Mouse (Mus musculus) ovary, adult 18-20 months (tissue): ENCODE results near the gene Slc36a1.
A peak's percentile ranks its signal among the peaks of the same experiment; 100 is the strongest.

Source experiments
- DNase-seq: peaks from one replicate; pipeline ENCODE4 v3.0.0; 2022; ENCODE audit warnings: low spot score, mixed read lengths

The Slc36a1 gene

DNA sequence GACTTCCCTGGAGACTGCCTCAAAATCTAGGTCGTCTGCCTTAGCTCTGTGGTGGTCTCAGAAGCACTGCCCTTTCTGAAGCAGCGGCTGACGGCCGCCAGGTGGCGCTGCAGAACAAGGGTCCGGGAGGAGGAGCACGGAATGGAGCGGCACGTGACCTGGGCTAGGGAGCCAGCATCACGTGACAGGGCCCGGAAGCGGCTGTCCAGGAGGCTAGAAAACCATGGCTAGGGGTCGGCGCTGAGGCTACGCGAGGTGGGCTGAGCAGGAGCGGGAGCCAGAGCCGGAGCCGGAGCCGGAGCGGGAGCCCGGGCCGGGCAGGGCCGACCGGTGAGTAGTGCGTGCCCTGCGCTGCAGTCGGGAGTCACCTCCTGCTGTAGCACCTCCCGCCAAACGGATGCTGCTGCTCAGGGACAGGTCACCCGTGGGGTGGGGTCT lies at the start of gene Slc36a1:
TSS of gene Slc36a1 (plus strand) at position 192 of the 438 bp plus-strand sequence.
- DNase-seq = peak; percentile 89

DNA sequence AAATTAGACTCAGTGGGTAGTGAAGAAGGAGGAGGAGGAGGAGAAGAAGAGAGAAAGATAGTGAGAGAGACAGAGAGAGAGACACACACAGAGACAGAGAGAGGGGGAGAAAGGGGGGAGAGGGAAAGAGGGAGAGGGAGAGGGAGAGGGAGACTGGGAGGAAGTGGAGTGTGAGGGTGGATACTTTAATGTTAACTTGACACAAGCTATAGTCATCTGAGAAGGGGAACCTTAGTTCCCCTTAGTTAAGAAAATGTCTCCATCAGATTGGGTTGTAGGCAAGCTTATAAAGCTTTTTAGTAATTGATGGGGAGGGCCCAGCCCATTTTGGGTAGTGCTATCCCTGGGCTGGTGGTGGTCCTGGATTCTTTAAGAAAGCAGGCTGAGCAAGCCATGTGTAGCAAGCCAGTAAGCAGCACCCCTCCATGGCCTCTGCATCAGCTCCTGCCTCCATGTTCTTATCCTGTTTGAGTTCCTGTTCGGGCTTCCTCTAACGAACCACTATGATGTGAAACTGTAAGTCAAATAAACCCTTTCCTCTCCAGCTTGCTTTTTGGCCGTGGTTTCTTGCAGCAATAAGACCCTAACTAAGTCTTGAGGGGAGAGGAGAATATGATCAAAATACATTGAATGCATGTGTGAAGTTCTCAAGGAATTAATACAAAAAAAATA lies 49.6 kb upstream of the Slc36a1 start:
- no peak for DNase-seq

DNA sequence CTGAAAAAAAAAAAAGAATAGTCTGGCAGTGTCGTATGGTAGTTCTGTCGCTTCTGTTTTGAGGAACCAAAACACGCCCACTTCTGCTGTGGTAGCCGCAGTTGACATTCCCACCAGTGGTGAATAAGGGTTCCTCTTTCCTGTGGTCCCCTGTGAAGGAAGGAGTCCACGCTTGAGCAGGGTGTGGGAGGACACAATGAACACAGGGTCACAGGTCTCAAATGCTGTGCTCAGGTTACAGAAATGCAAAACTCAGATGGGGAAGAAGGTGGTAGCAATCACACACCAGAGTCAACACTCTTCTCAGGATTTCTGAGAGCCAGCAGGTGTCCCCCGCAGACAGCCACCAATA lies 49.1 kb upstream of the Slc36a1 start:
- no peak for DNase-seq

DNA sequence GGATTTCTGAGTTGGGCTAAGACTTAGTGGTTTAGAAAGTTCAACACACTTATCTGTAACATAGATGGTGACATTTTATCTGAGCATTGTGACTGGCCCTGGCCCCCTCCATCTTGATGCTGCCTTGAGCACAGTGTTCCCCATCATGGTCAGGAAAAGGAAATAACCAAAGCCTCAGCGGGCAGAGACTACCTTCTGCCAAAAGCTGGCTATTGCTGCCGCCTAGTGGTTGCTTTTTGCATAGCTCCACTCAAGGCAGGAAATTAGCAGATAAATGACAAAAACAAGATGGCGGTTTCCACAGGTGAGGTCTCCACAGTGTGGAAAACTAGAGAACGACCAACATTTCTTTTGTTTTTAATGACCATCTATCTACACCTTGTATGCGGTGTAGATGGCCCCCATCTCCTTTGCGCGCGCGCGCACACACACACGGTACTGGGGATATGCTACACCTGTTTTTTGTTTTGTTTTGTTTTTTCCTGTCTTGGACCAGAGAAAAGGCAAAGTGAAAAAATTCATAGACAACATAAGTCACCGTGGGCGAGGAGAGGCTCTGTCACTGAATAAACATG lies 45.3 kb upstream of the Slc36a1 start:
- peak; percentile 64 for DNase-seq

DNA sequence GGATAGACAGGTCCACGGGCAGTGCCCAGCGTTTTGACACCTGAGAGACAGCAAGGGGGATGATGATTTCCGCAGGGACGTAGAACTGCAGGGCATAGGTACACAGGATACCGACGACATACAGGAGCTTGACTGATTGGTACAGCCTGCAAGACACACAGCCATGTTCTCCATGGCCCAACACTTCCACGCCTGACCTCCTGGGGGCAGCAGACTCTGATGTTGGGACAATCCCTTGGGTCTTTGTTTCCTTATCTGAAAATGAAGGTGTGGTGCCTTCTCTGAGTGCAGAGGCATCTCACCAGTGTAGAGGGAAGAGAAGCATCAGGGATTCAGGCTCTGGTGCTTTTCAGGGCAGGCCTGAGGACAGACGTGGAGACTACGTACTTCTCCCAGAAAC lies 41.5 kb upstream of the Slc36a1 start:
- no peak for DNase-seq

DNA sequence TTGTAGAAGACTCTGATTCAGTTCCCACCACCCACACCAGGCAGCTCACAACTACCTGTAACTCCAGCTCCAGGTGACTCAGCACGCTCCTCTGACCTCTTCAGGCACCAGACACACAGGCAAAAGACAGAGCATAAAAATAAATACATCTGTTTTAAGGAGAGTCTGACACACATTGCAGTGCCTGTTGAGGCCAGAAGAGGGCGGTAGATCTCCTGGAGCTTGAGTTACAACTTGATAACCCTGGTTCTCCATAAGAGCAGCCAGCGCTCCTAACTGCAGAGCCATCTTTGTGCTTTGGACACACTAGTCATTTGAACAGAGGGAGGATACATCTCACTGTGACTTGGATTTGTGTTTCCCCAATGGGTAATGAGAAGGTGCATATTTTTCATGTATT lies 39.4 kb upstream of the Slc36a1 start:
- no peak for DNase-seq

DNA sequence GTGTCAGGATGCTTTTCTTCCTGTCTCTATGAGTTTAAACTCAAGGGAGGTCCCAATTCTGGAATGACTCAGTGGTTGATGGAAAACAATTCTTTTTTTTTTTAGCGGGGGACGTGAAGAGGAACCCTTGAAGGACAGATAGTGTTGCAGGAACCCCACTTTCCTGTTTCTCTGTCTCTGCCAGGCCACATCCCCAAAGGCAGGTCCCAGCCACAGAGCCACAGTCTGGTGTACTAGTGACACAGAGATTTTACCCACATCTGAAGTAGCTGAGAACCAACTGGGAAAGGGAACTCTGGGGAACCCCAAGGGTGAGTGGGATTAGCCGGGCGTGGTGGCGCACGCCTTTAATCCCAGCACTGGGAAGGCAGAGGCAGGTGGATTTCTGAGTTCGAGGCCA lies 38.4 kb upstream of the Slc36a1 start:
- DNase-seq = no peak

DNA sequence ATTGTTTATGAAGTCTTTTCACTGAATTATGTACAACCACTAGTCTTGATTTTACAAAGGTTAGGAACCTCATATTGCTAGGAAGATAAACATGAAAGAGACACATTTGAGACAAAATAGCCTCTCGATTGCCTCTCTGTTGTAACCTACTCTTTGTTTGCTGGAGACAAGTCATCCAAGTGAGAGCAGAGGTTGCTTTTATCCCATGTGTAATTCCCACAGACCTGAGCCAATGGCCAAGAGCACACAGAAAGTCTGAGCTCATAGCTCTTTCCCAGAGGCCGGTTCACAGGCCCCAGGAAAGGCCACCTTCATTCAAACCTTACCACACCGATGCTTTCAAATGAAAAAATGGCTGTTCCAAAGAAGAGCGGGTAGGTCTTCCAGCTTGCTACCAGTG lies 35.6 kb upstream of the Slc36a1 start:
- DNase-seq = no peak

DNA sequence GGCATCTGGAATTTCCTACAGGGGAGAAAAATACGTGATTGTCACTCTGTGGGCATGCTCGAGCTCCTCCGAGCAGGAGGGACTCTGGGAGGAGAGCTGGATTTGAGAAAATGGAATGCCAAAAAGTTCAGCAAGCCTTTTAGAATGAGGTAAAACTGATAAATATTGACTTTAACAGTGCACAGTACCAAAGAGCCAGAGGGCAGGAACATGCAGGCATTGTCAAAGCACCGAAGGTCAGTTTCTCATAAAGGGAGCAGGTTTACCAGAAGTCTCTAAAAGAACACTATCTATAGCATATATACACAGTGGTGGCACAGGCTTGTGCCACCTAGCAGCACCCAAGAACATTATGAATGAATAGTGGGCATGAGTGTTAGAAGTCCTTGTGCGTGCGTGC lies 35.2 kb upstream of the Slc36a1 start:
- no peak for DNase-seq

DNA sequence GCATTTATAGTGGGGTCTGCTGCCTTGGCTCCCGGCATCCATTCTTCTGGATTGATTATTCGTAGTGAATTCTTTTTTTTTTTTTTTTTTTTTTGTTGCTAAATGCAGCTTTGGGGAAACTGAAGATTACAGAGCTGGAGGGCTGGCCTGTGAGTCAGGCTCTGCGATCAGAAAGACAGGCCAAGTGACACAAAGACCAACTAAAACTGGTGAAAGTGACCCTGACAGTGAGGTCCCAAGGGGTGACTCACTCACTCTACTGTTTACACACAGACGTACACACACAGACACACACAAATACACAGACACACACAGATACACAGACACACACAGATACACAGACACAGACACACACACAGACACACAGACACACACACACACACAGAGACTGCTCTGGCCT lies 33.6 kb upstream of the Slc36a1 start:
- no peak for DNase-seq

DNA sequence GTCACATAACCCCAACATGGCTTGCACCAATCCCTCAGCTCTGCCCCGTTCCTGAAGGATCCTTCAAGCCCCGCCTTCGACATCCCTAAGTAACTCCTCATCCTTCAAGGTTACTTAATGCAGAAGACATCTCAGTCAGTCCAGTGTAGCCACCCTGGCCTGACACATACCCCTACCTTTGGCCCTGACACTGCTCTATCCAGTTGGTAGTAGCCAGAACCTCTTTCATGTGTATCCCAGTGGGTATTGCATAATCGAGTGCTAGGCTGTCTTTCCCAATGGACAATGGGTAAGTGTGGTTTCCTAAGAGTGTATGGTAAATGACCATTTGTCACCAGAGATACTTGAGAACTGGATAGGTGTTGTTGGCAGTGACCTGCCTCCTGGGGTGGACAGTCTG lies 25.3 kb upstream of the Slc36a1 start:
- no peak for DNase-seq

DNA sequence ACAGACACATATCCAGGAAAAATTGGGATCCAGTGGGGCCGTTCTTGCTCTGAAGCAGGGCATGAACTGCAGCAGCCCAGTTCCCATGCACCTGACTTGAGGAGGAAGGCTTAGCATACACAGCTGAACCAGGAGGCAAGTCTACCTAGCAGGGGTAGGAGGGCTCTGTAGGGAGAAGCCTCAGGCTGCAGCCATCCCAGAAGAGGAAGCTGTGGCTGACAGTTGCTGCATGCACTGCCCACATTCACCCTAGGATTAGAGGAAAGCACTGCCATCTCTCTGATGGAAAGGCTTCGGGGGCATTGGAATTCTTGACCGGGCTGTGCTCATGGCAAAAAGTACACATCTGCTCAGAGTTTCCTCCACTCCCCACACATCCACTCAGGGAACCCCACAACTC lies 24.3 kb upstream of the Slc36a1 start:
- no peak for DNase-seq

DNA sequence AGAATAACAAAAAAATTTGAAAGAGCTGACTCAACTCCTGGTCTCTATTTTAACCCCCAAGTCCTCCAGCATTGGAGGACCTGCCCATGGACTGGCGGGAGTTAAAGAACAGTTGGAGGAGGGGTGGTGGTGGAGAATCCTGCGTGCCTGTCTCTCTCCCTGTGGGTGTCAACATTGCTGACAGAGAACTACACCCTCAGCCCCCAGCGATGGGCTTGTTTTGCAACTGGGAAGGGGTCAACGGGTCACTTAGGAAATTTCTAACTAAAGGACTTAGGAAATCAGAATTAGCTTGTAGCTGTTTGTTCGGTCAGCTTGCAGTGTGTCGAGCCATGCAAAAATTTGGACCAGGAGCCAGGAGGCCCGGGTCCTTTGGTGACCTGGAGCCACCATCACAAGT lies 21.0 kb upstream of the Slc36a1 start:
- DNase-seq = no peak

DNA sequence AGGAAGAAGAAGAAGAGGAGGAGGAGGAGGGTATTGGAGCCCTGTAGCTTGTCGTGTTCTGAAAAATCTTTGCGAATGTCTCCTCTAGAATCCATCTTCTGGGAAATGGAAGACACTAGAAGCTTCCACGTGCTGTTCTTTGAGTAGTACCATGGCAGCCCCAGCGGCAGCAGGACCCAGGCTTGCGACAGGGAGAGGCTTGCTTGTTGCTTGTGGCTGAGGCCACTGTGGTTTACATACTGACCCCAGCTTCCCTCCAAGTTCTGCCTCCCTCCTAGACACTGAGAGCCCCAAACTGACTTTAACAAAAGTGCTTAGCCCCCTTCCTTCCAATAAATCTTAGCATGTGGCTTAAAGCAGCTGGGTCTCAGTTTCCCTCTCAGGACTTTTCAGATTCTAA lies 19.9 kb upstream of the Slc36a1 start:
- no peak for DNase-seq

DNA sequence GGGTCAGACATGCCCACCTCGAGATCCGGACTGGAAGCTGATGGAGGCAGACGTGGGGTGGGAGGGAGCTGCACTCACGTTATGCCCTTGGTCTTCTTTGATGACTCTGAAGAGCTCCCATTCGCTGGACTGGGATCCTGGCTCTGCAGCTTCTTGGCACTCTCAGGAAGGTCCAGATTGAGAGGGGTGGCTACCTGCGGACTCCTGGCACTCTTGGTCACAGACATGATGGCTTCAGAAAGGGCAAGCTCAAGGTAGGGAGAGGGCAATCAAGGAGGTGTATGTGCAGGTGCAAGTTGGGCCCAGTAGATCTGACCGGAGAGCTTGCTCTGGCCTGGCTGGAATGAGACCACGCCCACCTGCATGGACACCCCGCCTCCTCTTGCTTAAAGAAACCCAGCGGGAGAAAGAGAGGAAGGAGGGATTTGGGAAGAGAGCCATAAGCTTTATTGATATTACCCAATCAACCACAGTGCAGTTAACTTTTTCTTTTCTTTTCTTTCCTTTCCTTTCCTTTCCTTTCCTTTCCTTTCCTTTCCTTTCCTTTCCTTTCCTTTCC lies 19.3 kb upstream of the Slc36a1 start, which contains the start of gene Slc36a2:
TSS of gene Slc36a2 (minus strand) at position 345 of the 559 bp plus-strand sequence.
- DNase-seq = no peak

DNA sequence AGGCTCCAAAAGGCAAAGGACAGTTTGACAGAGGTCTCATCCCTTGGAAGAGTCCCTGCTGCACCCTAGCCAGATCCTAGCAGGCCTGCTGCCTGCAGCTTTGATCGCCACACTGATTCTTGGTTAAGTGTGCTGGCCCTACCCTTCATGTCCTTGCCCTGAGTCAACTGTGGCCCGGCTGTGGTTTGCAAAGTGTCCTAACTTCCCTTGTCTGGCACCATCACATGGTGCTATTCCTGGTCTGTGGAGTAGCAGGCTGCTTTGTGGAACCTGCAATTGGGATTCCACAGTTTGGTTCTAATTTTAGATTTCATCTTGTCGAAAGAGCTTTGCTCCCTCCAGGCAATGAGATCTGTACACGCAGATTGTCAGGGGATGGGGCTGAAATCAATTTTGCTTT lies 16.9 kb upstream of the Slc36a1 start:
- no peak for DNase-seq

DNA sequence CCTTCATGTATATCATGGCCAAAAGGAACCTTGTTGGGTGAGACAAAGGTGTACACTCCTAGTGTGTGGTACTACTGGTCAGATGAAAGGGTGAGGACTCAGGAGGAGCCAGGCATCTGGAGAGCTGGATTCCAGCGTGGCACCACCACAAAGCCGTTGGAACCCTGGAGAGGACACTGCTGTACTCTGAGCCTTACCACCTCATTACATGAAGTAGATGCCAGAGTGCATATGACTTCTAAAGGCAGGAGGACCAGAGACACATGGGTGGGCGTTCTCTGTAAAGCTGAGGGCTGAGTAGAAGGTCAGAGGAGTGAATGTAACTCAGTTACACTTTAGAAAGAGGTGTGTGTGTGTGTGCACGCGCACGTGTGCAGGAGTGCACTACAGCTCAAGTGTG lies 16.4 kb upstream of the Slc36a1 start:
- DNase-seq = no peak

DNA sequence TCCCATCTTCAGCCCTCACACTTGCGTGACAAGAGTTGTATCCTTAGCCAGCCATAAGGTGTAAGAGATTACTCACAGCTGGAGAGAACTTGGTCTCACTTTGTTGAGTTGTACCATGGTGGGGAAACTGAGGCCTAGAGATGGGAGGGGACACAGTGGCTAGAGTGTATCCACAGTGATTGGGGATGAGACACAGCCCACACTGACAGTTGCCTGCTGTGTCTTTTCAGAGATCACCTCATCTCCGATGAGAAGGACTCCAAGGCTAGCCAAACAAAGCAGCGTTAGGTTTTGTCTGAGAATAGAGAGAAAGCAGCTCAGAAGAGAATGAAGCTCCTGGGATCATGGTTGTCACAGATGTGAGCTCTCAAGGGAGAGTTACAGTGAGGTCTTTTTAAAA lies 13.9 kb upstream of the Slc36a1 start:
- no peak for DNase-seq

DNA sequence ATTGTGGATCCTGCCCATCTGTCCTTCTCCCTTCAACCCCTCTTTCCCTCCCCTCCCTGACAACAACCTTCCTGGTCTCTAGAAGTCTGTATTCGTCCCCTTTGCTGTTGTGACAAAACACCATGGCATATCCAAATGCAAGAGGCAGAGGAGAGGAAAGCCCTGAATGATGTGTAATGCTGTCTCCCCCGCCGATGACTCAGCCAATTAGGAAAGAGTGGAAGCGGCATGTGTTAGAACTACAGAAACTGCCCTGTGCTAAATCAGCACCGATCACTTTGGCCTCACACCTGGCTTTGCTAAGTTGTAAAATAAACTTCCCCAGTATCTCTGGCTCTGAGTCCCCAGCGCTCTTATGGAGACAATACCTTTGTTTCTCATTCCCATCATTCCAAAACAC lies 7.1 kb upstream of the Slc36a1 start:
- no peak for DNase-seq

DNA sequence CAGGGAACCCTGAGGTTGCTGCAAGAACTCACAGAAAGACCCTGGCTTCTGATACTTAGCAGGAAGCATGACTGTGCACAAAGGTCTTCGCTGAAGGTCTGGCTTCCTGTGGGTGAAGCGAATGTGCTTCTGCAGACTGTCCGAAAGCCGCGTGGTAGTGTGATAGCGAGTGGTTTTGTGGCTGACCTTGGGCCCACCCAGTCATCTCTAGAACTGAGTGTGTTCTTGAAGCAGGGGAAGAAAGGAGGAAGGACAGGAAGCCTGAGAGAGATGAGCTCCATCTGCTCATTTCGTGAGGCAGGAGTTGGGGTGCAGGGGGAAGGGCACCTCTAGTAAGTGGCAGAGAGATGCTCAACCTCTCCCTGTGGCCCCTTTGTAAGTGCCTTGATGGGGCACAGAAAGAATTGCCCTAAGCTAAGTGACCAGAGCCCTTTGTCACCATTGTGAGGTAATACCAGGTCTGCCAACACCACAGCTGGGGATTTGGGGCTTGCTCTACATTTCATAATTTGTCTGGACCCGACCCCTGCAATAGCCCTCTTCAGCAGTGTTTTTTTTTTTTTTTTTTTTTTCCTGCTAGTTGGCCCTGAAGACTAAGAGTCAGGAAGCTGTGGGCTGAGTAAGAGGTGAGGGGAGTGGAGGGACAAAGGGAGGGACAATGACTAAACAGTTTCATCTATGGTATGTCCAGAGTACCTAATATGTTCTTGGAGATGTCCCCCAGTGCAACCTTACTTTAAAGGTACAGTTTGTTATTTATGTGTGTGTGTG lies 6.2 kb upstream of the Slc36a1 start:
- DNase-seq = no peak

DNA sequence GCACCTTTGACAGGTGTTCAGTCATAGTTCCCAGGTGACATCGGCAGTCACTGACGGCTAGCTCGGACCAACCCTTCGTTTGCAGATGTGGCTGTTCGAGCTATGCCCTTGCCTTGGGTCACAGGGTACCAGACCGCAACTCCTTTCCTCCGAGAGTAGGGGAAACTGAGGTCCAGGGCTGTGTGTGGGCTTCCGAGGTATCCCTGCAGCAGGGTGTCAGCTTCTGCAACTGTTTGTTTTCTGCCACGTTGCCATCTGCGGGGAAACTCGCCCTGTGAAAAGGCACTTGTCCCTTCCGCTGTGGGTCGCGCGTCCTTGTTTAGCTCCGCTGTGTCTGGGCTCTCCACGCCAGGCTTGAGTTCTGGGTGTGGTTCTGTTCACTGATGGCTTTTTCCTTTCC lies 452 bp downstream of the Slc36a1 start:
- no peak for DNase-seq

DNA sequence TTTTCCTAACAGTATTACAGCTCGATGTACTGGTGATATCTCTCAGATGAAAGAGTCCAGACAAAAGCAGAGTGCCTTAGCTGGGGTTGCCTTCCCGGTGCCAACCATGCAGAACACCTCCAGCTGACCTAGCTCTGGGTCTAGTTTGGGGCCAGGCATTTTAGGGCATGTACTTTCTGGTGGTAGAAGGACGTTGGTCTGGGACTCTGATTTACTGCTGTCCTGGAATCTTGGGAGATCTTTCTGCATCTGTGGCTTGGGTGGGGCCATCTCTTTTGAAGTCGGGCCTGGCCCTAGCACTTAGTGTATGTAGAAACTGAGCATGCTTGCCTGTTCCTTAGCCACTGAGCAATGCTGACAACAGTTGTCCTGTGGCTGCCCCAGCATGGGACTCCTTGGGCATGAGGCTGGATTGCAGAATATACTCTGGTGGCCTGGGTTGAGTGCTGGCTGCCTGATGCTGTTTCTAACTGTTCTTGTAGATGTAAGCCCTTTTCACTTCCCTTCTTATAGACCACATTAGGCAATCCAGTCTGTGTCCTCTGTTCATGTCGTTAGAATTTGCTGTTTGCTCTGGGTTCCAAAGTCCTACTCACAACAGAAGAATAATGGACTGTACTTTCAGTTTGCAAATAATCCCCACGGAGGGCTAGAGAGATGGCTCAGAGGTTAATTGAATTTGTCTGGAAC lies 4.0 kb downstream of the Slc36a1 start:
- DNase-seq = no peak

DNA sequence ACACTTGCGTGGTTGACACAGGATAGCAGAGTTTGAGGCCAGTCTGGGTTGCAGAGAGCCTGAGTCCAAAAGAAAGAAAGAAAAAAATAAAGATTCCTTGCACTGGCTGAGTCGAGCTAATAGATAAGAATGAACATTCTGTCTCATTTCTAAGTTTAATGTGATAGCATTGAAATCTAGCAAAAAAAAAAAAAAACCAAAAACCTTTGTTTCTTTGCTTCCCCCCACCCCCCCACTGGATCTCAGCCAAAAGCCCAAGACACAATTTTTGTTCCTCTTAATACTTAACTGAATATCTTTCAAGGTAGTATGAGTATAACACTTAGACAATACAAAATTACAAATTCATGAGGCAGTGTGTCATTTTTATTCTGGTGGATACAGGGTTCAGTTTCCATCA lies 4.9 kb downstream of the Slc36a1 start:
- DNase-seq = no peak
